Mouse (Mus musculus): ENCODE data around the gene Muc1. TPM values are rescaled to one million over a fixed set of nuclear protein-coding genes. Genes with fewer than 3 reads are reported as not detected.

The Muc1 gene
- polyA plus RNA-seq, 1 experiment from 2014 or later, result 13.2 TPM

GRCm38 (mm10) chr3:89250435-89251040, 21.7 kb downstream of the Muc1 start:
- peak; percentile 23; the same call in 1 of the 2 replicates for ATAC-seq
- Histone ChIP-seq H3K9me3 (ENCODE audit: control insufficient read depth, low read length) (no peaks in the 10 kb centered on the region), H3K9ac (ENCODE audit: low read depth, low read length) (no peak overlapping the region; the same call in 1 of the 2 replicates), H3K27me3 (replicated peaks; ENCODE audit: control insufficient read depth, insufficient read depth, low read length) (no peaks in the 10 kb centered on the region), H3K27ac (ENCODE audit: low read length) (peak overlapping the region; percentile 30), H3K36me3 (ENCODE audit: control insufficient read depth, insufficient read depth, low read length) (no peaks in the 10 kb centered on the region), H3K4me3 (ENCODE audit: low read length) (no peak overlapping the region), H3K4me2 (ENCODE audit: low read depth, low read length) (0 out of 2 replicates have a peak overlapping the region, but pooled peaks have one; percentile 24), H3K4me1 (ENCODE audit: control insufficient read depth, insufficient read depth, low read length) (peaks cover 43% of the 10 kb centered on the region)
- 25% methylated on average over 7 of the region's 7 CpGs for WGBS

- Histone ChIP-seq H3K4me2 (ENCODE audit: low read depth, low read length) (peak overlapping the region; percentile 24; the same call in 1 of the 2 replicates), H3K9ac (ENCODE audit: low read depth, low read length) (peak overlapping the region; percentile 41), H3K36me3 (ENCODE audit: control insufficient read depth, insufficient read depth, low read length) (no peaks in the 10 kb centered on the region), H3K4me3 (ENCODE audit: low read length) (peak overlapping the region; percentile 9; the same call in 1 of the 2 replicates), H3K27me3 (replicated peaks; ENCODE audit: control insufficient read depth, insufficient read depth, low read length) (no peaks in the 10 kb centered on the region), H3K4me1 (ENCODE audit: control insufficient read depth, insufficient read depth, low read length) (peaks cover 39% of the 10 kb centered on the region), H3K27ac (ENCODE audit: low read length) (0 out of 2 replicates have a peak overlapping the region, but pooled peaks have one; percentile 8), H3K9me3 (ENCODE audit: control insufficient read depth, low read length) (no peaks in the 10 kb centered on the region)
- ATAC-seq, result peak; percentile 19
- WGBS, result 11% methylated on average over 17 of the region's 17 CpGs
Measured at GRCm38 (mm10) chr3:89251365-89251895, 22.6 kb downstream of the Muc1 start.

- H3K9me3 ChIP-seq (ENCODE audit: control insufficient read depth, low read length), result no peaks in the 10 kb centered on the region
- peak; percentile 12; the same call in 1 of the 2 replicates for ATAC-seq
Measured at GRCm38 (mm10) chr3:89254994-89255393, 26.1 kb downstream of the Muc1 start.

GRCm38 (mm10) chr3:89256177-89256576, 27.3 kb downstream of the Muc1 start:
- no peak for ATAC-seq
- 78% methylated on average over 5 of the region's 5 CpGs for WGBS

More at GRCm38 (mm10) chr3:89254994-89255393, 26.1 kb downstream of the Muc1 start:
- no peaks in the 10 kb centered on the region for H3K27me3 ChIP-seq (replicated peaks; ENCODE audit: control insufficient read depth, insufficient read depth, low read length)
- H3K9ac ChIP-seq (ENCODE audit: low read depth, low read length), result no peak overlapping the region
- H3K27ac ChIP-seq (ENCODE audit: low read length), result no peak overlapping the region
- H3K36me3 ChIP-seq (ENCODE audit: control insufficient read depth, insufficient read depth, low read length), result no peaks in the 10 kb centered on the region
- WGBS, result 78% methylated on average over 5 of the region's 5 CpGs
- H3K4me3 ChIP-seq (ENCODE audit: low read length), result no peak overlapping the region
- peaks cover 26% of the 10 kb centered on the region for H3K4me1 ChIP-seq (ENCODE audit: control insufficient read depth, insufficient read depth, low read length)
- no peak overlapping the region for H3K4me2 ChIP-seq (ENCODE audit: low read depth, low read length)

DNA sequence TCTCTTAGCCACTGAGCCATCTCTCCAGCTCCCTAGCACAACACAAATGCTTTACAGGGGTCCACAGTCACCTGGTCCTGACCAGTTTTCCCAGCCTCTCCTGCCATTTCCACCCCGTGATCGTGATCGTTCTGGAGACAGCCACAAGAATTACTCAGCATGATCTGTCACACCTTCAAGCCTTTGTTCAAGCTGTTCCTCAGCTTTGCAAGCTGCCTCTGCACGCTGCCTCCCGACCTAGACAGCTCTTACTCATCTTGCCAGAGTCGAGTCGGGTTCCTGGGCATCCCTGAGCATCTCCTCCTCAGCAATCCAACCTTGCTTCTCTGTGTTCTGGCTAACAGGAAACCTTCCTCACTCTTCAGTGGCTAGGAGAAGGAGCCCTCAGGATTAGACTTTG, 30.2 kb downstream of the Muc1 start, which contains the start of gene Dpm3:
Dpm3 (plus strand) TSS at position 283 of the 400 bp plus-strand sequence.
- Histone ChIP-seq H3K27me3 (replicated peaks; ENCODE audit: control insufficient read depth, insufficient read depth, low read length) (no peaks in the 10 kb centered on the region), H3K4me2 (ENCODE audit: low read depth, low read length) (no peak within 1 kb of the TSS), H3K4me3 (ENCODE audit: low read length) (no peak within 1 kb of the TSS), H3K9ac (ENCODE audit: low read depth, low read length) (no peak within 1 kb of the TSS), H3K4me1 (ENCODE audit: control insufficient read depth, insufficient read depth, low read length) (no peaks in the 10 kb centered on the region; the same call in 1 of the 2 replicates), H3K27ac (ENCODE audit: low read length) (no peak within 1 kb of the TSS), H3K9me3 (ENCODE audit: control insufficient read depth, low read length) (no peaks in the 10 kb centered on the region), H3K36me3 (ENCODE audit: control insufficient read depth, insufficient read depth, low read length) (no peaks in the 10 kb centered on the region)
- WGBS, result 56% methylated on average over 7 of the region's 7 CpGs
- no peak for ATAC-seq

More at GRCm38 (mm10) chr3:89256177-89256576, 27.3 kb downstream of the Muc1 start:
- H3K4me3 ChIP-seq (ENCODE audit: low read length), result no peak overlapping the region
- no peaks in the 10 kb centered on the region for H3K27me3 ChIP-seq (replicated peaks; ENCODE audit: control insufficient read depth, insufficient read depth, low read length)
- H3K9ac ChIP-seq (ENCODE audit: low read depth, low read length), result no peak overlapping the region
- H3K27ac ChIP-seq (ENCODE audit: low read length), result no peak overlapping the region
- no peak overlapping the region for H3K4me2 ChIP-seq (ENCODE audit: low read depth, low read length)
- H3K36me3 ChIP-seq (ENCODE audit: control insufficient read depth, insufficient read depth, low read length), result no peaks in the 10 kb centered on the region
- H3K4me1 ChIP-seq (ENCODE audit: control insufficient read depth, insufficient read depth, low read length), result peaks cover 18% of the 10 kb centered on the region
- no peaks in the 10 kb centered on the region for H3K9me3 ChIP-seq (ENCODE audit: control insufficient read depth, low read length)

DNA sequence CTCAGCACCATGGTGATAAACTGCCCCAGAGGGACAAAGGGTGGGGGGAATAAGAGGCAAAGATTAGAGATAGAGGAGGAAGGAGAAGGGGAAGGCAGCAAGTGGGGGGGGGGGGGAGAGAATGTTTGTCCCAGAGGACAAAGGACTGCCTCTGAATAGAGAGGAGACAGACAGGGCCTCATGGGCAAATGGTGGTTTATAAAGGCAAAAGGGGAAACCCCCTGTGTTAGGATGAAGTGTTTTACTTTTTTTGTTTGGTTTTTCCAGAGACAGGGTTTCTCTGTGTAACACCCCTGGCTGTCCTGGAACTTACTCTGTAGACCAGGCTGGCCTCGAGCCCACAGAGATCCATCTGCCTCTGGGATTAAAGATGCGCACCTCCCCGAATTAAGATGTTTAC, 31.4 kb downstream of the Muc1 start:
- no peaks in the 10 kb centered on the region for H3K27me3 ChIP-seq (replicated peaks; ENCODE audit: control insufficient read depth, insufficient read depth, low read length)
- H3K36me3 ChIP-seq (ENCODE audit: control insufficient read depth, insufficient read depth, low read length), result no peaks in the 10 kb centered on the region
- no peak for ATAC-seq
- H3K4me1 ChIP-seq (ENCODE audit: control insufficient read depth, insufficient read depth, low read length), result no peaks in the 10 kb centered on the region
- no peak overlapping the region for H3K27ac ChIP-seq (ENCODE audit: low read length)
- H3K4me2 ChIP-seq (ENCODE audit: low read depth, low read length), result no peak overlapping the region
- WGBS, result 65% methylated on average over 3 of the region's 3 CpGs
- H3K4me3 ChIP-seq (ENCODE audit: low read length), result no peak overlapping the region
- no peak overlapping the region for H3K9ac ChIP-seq (ENCODE audit: low read depth, low read length)
- H3K9me3 ChIP-seq (ENCODE audit: control insufficient read depth, low read length), result no peaks in the 10 kb centered on the region

GRCm38 (mm10) chr3:89262417-89262816, 33.6 kb downstream of the Muc1 start:
- H3K9me3 ChIP-seq (ENCODE audit: control insufficient read depth, low read length), result no peaks in the 10 kb centered on the region
- H3K27me3 ChIP-seq (replicated peaks; ENCODE audit: control insufficient read depth, insufficient read depth, low read length), result no peaks in the 10 kb centered on the region
- no peak overlapping the region for H3K27ac ChIP-seq (ENCODE audit: low read length)
- no peaks in the 10 kb centered on the region for H3K36me3 ChIP-seq (ENCODE audit: control insufficient read depth, insufficient read depth, low read length)
- H3K4me3 ChIP-seq (ENCODE audit: low read length), result no peak overlapping the region
- H3K9ac ChIP-seq (ENCODE audit: low read depth, low read length), result no peak overlapping the region
- H3K4me1 ChIP-seq (ENCODE audit: control insufficient read depth, insufficient read depth, low read length), result peaks cover 4% of the 10 kb centered on the region; the same call in 1 of the 2 replicates
- ATAC-seq, result no peak
- H3K4me2 ChIP-seq (ENCODE audit: low read depth, low read length), result no peak overlapping the region
- WGBS, result 65% methylated on average over 10 of the region's 10 CpGs

DNA sequence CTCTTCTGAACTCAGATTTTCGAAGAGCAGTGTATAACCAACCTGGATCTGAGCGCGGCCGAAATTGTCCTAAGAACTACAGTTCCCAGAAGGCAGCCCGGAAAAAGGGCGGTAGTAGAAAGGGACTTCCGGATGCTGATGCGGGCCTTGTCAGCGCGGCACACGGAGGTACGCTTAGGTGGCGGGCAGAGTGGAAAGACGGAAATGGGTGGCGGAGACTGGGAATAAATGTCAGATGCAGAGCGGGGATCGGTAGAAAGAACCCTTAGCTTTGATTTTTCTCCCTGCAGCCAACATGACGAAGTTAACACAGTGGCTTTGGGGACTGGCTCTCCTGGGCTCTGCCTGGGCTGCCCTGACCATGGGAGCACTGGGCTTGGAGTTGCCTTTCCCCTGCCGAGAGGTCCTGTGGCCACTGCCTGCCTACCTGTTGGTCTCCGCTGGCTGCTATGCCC, 37.6 kb downstream of the Muc1 start:
- H3K4me1 ChIP-seq (ENCODE audit: control insufficient read depth, insufficient read depth, low read length), result peaks cover 26% of the 10 kb centered on the region
- H3K9ac ChIP-seq (ENCODE audit: low read depth, low read length), result peak overlapping the region; percentile 99
- peak overlapping the region; percentile 79 for H3K27ac ChIP-seq (ENCODE audit: low read length)
- peak overlapping the region; percentile 87 for H3K4me2 ChIP-seq (ENCODE audit: low read depth, low read length)
- no peaks in the 10 kb centered on the region for H3K36me3 ChIP-seq (ENCODE audit: control insufficient read depth, insufficient read depth, low read length)
- peak overlapping the region; percentile 82 for H3K4me3 ChIP-seq (ENCODE audit: low read length)
- no peaks in the 10 kb centered on the region for H3K9me3 ChIP-seq (ENCODE audit: control insufficient read depth, low read length)
- ATAC-seq, result peak; percentile 86
- under 1% methylated on average over 20 of the region's 20 CpGs for WGBS
- no peaks in the 10 kb centered on the region for H3K27me3 ChIP-seq (replicated peaks; ENCODE audit: control insufficient read depth, insufficient read depth, low read length)

- no peak overlapping the region for H3K4me3 ChIP-seq (ENCODE audit: low read length)
- no peaks in the 10 kb centered on the region; the same call in 1 of the 2 replicates for H3K36me3 ChIP-seq (ENCODE audit: control insufficient read depth, insufficient read depth, low read length)
- H3K4me1 ChIP-seq (ENCODE audit: control insufficient read depth, insufficient read depth, low read length), result peaks cover 26% of the 10 kb centered on the region
- ATAC-seq, result no peak
- 71% methylated on average over 8 of the region's 8 CpGs for WGBS
- no peaks in the 10 kb centered on the region for H3K27me3 ChIP-seq (replicated peaks; ENCODE audit: control insufficient read depth, insufficient read depth, low read length)
- peak overlapping the region; percentile 11; the same call in 1 of the 2 replicates for H3K9ac ChIP-seq (ENCODE audit: low read depth, low read length)
- H3K9me3 ChIP-seq (ENCODE audit: control insufficient read depth, low read length), result no peaks in the 10 kb centered on the region
- H3K4me2 ChIP-seq (ENCODE audit: low read depth, low read length), result no peak overlapping the region
- no peak overlapping the region for H3K27ac ChIP-seq (ENCODE audit: low read length)
Measured at GRCm38 (mm10) chr3:89268916-89269315, 40.1 kb downstream of the Muc1 start.
